Mouse (Mus musculus): ENCODE results near the gene Catip. TPM values are rescaled to one million over a fixed set of nuclear protein-coding genes. Genes with fewer than 3 reads are reported as not detected.

Catip gene
- polyA plus RNA-seq, 1 experiment from 2014 or later, result 1.7 TPM

DNA sequence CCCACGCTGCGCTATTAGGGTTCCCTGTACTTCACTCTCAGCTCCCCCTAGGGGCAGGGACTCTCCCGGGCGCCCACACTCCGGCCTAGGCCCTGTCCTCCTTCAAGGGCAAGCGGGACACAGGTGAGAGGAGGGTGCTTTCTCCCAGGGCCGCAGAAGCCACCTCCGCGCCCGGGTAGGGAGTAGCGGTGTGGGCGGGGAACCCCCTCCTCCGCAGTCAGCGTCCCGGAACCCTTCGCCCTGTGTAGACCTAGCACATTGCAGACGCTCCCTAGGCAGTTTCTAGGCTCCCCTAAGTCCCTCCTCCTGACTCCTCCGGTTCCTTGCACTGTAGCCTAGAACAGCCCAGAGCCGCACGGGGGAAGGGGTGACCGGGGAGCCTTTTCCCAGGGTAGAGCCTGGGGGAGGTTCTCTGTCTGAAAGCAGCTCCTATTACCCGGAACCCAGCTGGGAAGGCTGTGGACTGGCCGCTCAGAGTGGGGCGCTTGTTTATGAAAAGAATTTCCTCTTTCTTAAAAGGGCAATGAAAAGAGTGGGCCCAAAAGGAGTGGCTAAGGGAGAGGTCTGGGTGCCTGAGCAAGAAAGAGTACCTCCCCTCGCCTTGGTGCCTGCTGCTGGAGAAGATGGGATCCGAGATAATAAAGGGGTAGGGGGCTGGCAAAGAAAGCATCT lies 24.9 kb downstream of the Catip start:
- WGBS, result under 1% methylated on average over 25 of the region's 26 CpGs
- DNase-seq (ENCODE audit: low spot score), result peak; percentile 96
- Histone ChIP-seq H3K27ac (peak overlapping the region; percentile 91), H3K4me2 (replicated peaks) (peak overlapping the region; percentile 59), H3K4me3 (replicated peaks; ENCODE audit: low read length) (peak overlapping the region; percentile 53), H3K4me1 (replicated peaks; ENCODE audit: control insufficient read depth, insufficient read depth, low read length) (0 out of 2 replicates have a peak, but pooled peaks cover 3% of the 10 kb centered on the region), H3K9ac (peak overlapping the region; percentile 62), H3K36me3 (replicated peaks; ENCODE audit: control insufficient read depth, insufficient read depth) (no peaks in the 10 kb centered on the region), H3K27me3 (ENCODE audit: control insufficient read depth, insufficient read depth, low read length) (peaks cover 15% of the 10 kb centered on the region), H3K9me3 (ENCODE audit: control insufficient read depth, low read length) (no peaks in the 10 kb centered on the region)
- ATAC-seq (ENCODE audit: low FRiP score), result peak; percentile 91

GRCm38 (mm10) chr1:74387386-74387988 lies 25.6 kb downstream of the Catip start:
- Histone ChIP-seq H3K4me3 (replicated peaks; ENCODE audit: low read length) (peak overlapping the region; percentile 53), H3K4me1 (replicated peaks; ENCODE audit: control insufficient read depth, insufficient read depth, low read length) (peaks cover 9% of the 10 kb centered on the region), H3K9ac (peak overlapping the region; percentile 62; the same call in 1 of the 2 replicates), H3K27me3 (ENCODE audit: control insufficient read depth, insufficient read depth, low read length) (peaks cover 15% of the 10 kb centered on the region), H3K9me3 (ENCODE audit: control insufficient read depth, low read length) (no peaks in the 10 kb centered on the region), H3K4me2 (replicated peaks) (peak overlapping the region; percentile 59), H3K27ac (peak overlapping the region; percentile 91), H3K36me3 (replicated peaks; ENCODE audit: control insufficient read depth, insufficient read depth) (no peaks in the 10 kb centered on the region)
- DNase-seq (ENCODE audit: low spot score) (no peak), ATAC-seq (ENCODE audit: low FRiP score) (no peak)
- 50% methylated on average over 15 of the region's 15 CpGs for WGBS

- H3K4me2 ChIP-seq (replicated peaks), result no peak overlapping the region
- no peaks in the 10 kb centered on the region for H3K36me3 ChIP-seq (replicated peaks; ENCODE audit: control insufficient read depth, insufficient read depth)
- no peak for ATAC-seq (ENCODE audit: low FRiP score)
- DNase-seq (ENCODE audit: low spot score), result no peak
- H3K9ac ChIP-seq, result no peak overlapping the region
- no peaks in the 10 kb centered on the region for H3K9me3 ChIP-seq (ENCODE audit: control insufficient read depth, low read length)
- WGBS, result 86% methylated on average over 7 of the region's 7 CpGs
- no peak overlapping the region for H3K4me3 ChIP-seq (replicated peaks; ENCODE audit: low read length)
- no peak overlapping the region for H3K27ac ChIP-seq
- H3K4me1 ChIP-seq (replicated peaks; ENCODE audit: control insufficient read depth, insufficient read depth, low read length), result peaks cover 17% of the 10 kb centered on the region
- peaks cover 15% of the 10 kb centered on the region for H3K27me3 ChIP-seq (ENCODE audit: control insufficient read depth, insufficient read depth, low read length)
Observed at GRCm38 (mm10) chr1:74388398-74388920, 26.6 kb downstream of the Catip start.

DNA sequence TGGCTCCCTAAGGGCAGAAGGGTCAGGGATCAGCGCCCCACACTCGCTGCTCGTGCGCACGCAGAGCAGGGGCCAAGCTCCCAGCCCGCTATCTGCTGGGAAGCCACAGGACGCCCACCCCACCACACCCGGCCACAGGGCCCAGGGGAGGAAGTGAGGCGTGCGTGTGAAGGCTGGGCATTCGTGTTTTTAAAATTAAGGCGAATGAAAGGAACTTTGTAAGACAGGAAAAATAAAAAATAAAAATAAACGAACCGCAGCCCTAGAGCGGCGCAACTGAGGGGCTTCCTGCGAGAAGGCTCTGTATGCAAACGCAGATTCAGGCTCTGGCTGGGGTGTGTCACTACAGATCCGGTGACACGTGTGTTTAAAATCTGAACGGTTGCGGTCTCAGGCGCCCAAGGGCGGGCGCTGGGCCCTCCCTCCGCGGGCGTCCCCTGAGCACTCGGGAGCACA lies 28.0 kb downstream of the Catip start:
- no peak for DNase-seq (ENCODE audit: low spot score)
- H3K4me3 ChIP-seq (replicated peaks; ENCODE audit: low read length), result no peak overlapping the region
- 0 out of 2 replicates have a peak overlapping the region, but pooled peaks have one; percentile 11 for H3K9ac ChIP-seq
- ATAC-seq (ENCODE audit: low FRiP score), result no peak
- peaks cover 15% of the 10 kb centered on the region for H3K27me3 ChIP-seq (ENCODE audit: control insufficient read depth, insufficient read depth, low read length)
- H3K4me1 ChIP-seq (replicated peaks; ENCODE audit: control insufficient read depth, insufficient read depth, low read length), result peaks cover 17% of the 10 kb centered on the region
- peak overlapping the region; percentile 95 for H3K4me2 ChIP-seq (replicated peaks)
- no peaks in the 10 kb centered on the region for H3K9me3 ChIP-seq (ENCODE audit: control insufficient read depth, low read length)
- H3K36me3 ChIP-seq (replicated peaks; ENCODE audit: control insufficient read depth, insufficient read depth), result peaks cover 7% of the 10 kb centered on the region; the same call in 1 of the 2 replicates
- WGBS, result 6% methylated on average over 29 of the region's 29 CpGs
- no peak overlapping the region; the same call in 1 of the 2 replicates for H3K27ac ChIP-seq

GRCm38 (mm10) chr1:74390287-74390906 lies 28.5 kb downstream of the Catip start:
- Histone ChIP-seq H3K9me3 (ENCODE audit: control insufficient read depth, low read length) (no peaks in the 10 kb centered on the region), H3K4me1 (replicated peaks; ENCODE audit: control insufficient read depth, insufficient read depth, low read length) (peaks cover 17% of the 10 kb centered on the region), H3K27me3 (ENCODE audit: control insufficient read depth, insufficient read depth, low read length) (peaks cover 15% of the 10 kb centered on the region), H3K4me2 (replicated peaks) (peak overlapping the region; percentile 95), H3K27ac (no peak overlapping the region; the same call in 1 of the 2 replicates), H3K36me3 (replicated peaks; ENCODE audit: control insufficient read depth, insufficient read depth) (peaks cover 12% of the 10 kb centered on the region; the same call in 1 of the 2 replicates), H3K4me3 (replicated peaks; ENCODE audit: low read length) (peak overlapping the region; percentile 91; the same call in 1 of the 2 replicates), H3K9ac (no peak overlapping the region)
- 8% methylated on average over 21 of the region's 21 CpGs for WGBS
- ATAC-seq (ENCODE audit: low FRiP score) (no peak), DNase-seq (ENCODE audit: low spot score) (peak; percentile 31)

DNA sequence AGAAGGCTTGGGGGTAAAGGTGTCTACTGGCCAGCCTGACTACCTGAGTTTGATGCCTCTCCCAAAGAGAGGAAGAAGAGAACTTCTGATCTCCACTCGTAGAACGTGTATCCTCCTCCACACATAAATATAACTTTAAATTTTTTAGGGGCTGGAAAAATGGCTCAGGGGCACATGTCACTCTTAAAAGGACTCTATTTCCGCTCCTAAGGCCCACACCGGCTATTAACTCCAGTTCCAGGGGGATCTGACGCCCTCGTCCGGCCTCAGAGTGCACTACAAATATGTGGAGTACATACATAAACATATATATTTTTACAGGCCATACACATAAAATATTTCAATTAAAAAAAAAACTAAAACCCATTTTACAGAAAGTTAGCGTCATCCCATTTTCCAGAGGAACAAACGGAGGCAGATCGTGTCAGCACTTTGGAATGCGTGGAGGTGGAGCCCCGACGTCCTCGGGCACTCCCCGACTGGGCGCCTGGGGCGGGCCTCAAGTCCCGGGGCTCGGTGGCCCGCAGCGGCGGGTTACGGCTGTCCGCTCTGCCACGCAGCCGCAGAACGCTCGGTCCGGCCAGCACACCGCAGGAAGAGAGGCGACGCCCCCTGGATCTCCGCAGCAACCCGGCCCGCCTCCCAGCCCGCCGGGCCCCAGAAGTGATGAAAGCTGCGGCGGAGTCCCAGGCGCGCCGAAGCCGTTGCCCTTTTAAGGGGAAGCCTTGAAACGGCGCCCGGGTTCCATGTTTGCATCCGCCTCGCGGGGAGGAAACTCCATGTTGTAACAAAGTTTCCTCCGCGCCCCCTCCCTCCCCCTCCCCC lies 29.2 kb downstream of the Catip start, which contains the start of gene Ctdsp1:
Ctdsp1 (plus strand) TSS at position 586 of the 825 bp plus-strand sequence.
- Histone ChIP-seq H3K9ac (peak within 1 kb of the TSS; percentile 81), H3K4me1 (replicated peaks; ENCODE audit: control insufficient read depth, insufficient read depth, low read length) (peaks cover 17% of the 10 kb centered on the region), H3K4me3 (replicated peaks; ENCODE audit: low read length) (peak within 1 kb of the TSS; percentile 91), H3K36me3 (replicated peaks; ENCODE audit: control insufficient read depth, insufficient read depth) (peaks cover 12% of the 10 kb centered on the region; the same call in 1 of the 2 replicates), H3K9me3 (ENCODE audit: control insufficient read depth, low read length) (no peaks in the 10 kb centered on the region), H3K4me2 (replicated peaks) (peak within 1 kb of the TSS; percentile 95), H3K27me3 (ENCODE audit: control insufficient read depth, insufficient read depth, low read length) (peaks cover 15% of the 10 kb centered on the region), H3K27ac (peak within 1 kb of the TSS; percentile 86)
- DNase-seq (ENCODE audit: low spot score), result peak; percentile 96
- 3% methylated on average over 47 of the region's 51 CpGs for WGBS
- ATAC-seq (ENCODE audit: low FRiP score), result peak; percentile 84

GRCm38 (mm10) chr1:74391844-74392441 lies 30.0 kb downstream of the Catip start:
- WGBS, result 1% methylated on average over 23 of the region's 63 CpGs
- DNase-seq (ENCODE audit: low spot score), result peak; percentile 27
- Histone ChIP-seq H3K36me3 (replicated peaks; ENCODE audit: control insufficient read depth, insufficient read depth) (peaks cover 12% of the 10 kb centered on the region; the same call in 1 of the 2 replicates), H3K9me3 (ENCODE audit: control insufficient read depth, low read length) (no peaks in the 10 kb centered on the region), H3K27ac (peak overlapping the region; percentile 86), H3K4me1 (replicated peaks; ENCODE audit: control insufficient read depth, insufficient read depth, low read length) (peaks cover 17% of the 10 kb centered on the region), H3K9ac (peak overlapping the region; percentile 81), H3K27me3 (ENCODE audit: control insufficient read depth, insufficient read depth, low read length) (peaks cover 15% of the 10 kb centered on the region), H3K4me3 (replicated peaks; ENCODE audit: low read length) (peak overlapping the region; percentile 91), H3K4me2 (replicated peaks) (peak overlapping the region; percentile 95)
- ATAC-seq (ENCODE audit: low FRiP score), result peak; percentile 52

GRCm38 (mm10) chr1:74392446-74392994 lies 30.6 kb downstream of the Catip start:
- Histone ChIP-seq H3K27ac (peak overlapping the region; percentile 86), H3K4me1 (replicated peaks; ENCODE audit: control insufficient read depth, insufficient read depth, low read length) (peaks cover 17% of the 10 kb centered on the region), H3K36me3 (replicated peaks; ENCODE audit: control insufficient read depth, insufficient read depth) (peaks cover 12% of the 10 kb centered on the region; the same call in 1 of the 2 replicates), H3K4me2 (replicated peaks) (peak overlapping the region; percentile 95), H3K27me3 (ENCODE audit: control insufficient read depth, insufficient read depth, low read length) (peaks cover 15% of the 10 kb centered on the region), H3K9ac (peak overlapping the region; percentile 81), H3K4me3 (replicated peaks; ENCODE audit: low read length) (peak overlapping the region; percentile 91), H3K9me3 (ENCODE audit: control insufficient read depth, low read length) (no peaks in the 10 kb centered on the region)
- DNase-seq (ENCODE audit: low spot score), result no peak
- WGBS, result 3% methylated on average over 16 of the region's 16 CpGs
- peak; percentile 14 for ATAC-seq (ENCODE audit: low FRiP score)
